Mouse (Mus musculus): ENCODE measurements at regions not wholly inside any gene's neighbourhood (a gene's known extent, or its start where the extent isn't known, plus 50 kb on each side); places are given as distances from the start of the nearest gene placed in this dataset.

DNA sequence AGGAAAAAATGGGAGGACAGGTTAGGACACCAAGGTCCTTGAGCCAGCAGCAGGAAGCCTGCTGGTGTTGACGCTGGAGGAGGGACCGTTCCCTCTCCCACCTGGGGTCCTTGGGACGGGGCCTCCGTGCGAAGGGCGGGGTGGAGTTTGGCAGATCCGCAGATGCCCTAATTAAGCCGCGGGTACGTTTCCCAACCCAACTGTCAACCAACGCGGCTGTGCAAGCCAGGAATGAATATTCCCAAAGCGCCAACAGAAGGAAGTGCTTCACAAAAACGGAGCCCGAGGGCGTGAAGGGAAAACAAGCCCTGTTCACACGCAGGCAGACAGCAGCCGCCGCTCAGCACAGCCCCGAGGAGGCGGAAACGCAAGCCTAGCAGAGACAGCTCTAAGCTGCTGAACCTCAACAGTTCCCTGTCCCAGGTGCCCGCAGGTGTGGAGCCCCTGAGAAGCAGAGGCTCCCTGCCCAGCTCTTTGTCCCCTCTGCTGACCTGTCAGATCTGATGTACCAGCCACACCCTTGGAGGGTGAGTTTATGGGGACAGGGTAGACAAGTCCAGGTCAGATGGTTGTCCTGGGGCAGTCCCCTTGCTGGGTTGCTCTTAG is 136.1 kb upstream of the Gli2 start:
- no peak for DNase-seq (ENCODE audit: low spot score)

DNA sequence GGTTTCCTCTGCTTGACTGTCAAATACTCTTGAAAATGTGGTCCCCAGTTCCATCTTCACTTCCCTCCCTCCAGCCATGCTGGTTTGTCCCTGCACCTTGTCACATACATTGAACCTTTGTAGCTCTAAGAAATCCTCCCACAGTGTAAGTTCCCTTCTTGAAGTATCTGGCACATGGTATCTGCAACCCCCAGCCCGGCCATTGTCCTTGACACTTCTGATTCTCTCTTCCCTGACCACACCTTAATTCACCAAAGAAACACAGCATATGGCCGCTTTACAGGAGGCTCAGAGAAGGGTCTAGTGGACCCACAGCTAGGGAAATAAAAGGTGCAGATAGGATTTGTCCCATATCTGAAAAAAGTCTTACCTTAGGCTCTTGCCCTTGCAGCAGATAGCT is 133.9 kb upstream of the Gli2 start:
- no peak for DNase-seq (ENCODE audit: low spot score)

DNA sequence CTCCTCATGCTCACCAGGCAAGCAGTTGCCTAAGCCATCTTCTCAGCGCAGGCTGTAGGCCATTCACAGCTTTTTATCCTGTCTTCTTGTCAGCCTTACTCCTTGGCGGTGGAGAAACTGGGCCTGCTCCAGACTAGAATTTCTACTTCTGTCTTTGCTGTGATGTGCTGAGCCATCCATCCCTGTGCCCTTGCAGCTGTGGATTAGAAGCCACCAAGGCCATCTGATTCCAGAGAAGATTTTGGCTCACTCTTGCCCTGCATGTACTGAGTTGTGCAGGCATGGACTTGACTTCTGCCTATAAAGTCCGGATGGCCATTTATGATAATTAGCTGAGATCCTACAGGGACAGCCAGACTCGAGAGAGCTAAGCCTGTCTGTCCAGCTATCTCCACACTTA is 133.4 kb upstream of the Gli2 start:
- DNase-seq (ENCODE audit: low spot score): no peak

DNA sequence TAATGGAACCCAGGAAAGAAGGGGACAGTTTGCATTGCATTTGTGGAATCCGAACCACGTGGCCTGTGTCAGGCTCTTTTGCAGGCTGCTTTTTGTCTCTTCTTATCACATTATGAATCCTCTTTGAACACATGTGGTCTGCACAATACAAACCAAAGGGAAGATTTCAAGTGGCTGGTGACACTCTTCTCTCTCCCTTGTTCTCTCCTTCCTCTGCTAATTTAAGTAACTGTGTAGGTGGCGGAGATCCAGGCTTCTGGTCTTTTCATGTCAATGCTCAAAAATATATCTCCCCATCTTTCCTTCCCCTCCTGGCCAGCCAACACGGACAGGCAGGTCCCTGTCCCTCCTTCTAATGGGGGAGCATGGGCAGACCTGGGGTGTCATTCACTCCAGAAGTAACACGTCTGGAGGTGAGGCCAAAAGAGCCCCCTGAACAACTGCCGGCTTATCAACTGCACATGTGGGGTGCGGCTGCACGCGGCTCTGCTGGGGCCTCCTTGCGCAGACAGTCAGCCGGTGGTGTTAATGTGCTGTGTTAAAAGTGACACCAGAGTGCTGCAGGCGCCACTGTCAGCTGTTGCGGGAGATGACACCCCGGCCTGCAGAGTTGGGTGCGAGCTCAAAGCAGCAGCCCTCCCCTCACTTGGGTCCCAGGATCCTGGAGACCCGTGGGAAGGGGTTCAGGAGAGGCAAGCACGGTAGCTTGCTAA is 130.3 kb upstream of the Gli2 start:
- DNase-seq (ENCODE audit: low spot score): no peak

DNA sequence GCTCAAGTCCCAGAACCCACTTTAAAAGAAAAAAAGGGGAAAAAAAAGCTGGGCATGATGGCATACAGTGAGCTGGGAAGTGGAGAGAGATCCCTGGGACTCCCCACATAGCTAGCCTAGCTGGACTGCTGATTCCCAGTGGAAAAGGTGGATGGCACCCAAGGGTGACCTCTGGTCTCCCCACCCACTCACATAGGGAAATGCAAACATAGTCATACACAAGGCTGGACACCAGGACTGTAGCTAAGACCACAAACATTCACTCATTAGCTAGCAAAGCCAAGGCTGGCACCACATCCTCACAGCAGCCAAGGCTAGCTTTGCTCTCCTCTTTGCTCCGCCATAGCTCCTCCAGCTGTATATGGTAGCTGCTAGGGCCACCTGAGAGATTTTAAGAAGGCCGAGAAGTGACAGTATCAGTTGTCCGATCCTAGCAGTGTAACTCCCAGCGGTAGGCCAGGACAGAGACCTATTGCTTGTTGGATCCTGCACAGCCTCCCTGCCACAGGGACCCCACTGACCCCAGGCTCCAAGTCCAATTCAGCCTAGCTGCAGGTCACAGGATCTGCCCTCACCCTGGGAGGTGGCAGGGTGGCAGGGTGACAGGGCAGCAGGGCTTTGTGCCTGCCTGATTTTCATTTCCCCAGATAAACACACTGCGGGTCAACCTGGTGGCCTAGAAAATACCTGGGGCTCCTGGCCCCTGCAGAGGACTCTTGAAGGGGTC is 119.8 kb upstream of the Gli2 start:
- no peak for DNase-seq (ENCODE audit: low spot score)

DNA sequence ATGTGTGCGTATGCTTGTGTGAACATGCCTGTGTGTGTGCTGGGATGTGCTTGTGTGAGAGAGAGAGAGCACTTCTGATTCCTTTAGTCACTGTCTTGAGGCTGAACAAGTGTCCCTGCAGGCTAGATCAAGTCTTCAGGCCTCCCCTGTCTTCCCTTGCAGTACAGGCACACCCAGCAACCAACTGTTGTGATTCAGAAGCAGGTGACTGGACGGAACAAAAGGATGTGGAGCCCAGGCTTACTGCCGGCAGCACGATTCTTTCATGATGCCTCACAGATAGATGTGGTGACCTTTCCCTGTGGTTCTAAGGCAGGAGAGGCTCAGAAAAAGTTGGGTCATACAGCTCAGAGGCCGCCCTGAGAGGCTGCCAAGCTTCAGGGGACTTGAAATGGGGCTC is 114.0 kb upstream of the Gli2 start:
- DNase-seq (ENCODE audit: low spot score): no peak

DNA sequence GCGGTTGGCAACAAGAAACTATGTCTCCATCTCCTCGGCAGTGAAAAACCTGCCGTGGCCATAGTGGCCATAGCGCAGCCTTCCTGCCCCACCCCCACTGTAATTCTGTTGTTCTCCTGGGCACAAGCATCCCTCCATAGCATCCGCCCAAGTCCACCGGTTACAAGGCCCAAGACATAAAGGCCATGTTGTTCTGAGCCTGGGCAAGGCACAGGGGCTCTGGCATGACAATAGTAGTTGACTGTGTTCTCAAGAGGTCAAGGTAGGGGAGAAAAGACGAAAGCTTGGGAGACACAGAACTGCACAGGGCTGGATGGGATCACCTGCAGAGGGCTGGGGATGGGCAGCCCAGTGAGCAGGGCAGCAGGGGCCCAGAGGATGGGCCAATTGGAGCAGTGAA is 112.9 kb upstream of the Gli2 start:
- no peak for DNase-seq (ENCODE audit: low spot score)

DNA sequence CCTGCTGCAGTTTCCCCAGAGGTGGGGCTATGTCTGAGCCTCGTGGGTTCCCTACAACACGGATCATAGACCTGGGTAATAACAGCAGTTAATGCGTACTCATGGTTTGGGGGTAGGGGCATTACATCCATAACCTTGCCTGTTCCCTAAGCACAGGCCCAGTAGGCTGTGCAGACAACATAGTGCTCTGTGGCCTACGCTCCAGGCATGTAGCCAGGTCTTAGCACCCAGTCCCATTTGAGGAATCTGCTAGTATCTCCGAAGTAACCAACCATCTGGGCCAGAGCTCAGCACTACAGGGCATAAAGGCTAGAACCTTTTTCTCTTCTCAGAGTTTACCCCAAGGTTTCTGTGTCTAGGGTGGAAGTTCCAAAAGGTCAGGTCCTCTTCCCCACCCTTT is 111.4 kb upstream of the Gli2 start:
- no peak for DNase-seq (ENCODE audit: low spot score)

DNA sequence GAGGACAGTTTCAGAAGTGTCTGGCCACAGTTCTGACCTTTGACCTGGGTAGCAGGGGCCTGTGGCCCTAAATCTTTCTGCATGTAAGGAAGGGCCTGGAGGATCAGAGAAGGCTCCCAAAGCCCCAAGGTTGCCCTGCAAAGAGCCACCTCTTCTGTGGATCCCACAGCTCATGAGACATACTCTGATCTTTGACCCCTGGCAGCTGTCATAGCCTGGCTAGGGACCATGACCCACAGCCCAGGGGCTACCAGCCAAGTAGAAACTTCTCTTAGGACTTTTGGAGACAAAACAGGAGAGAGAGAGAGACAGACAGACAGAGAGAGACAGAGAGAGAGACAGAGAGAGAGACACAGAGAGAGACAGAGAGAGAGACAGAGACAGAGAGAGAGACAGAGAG is 110.4 kb upstream of the Gli2 start:
- no peak for DNase-seq (ENCODE audit: low spot score)

DNA sequence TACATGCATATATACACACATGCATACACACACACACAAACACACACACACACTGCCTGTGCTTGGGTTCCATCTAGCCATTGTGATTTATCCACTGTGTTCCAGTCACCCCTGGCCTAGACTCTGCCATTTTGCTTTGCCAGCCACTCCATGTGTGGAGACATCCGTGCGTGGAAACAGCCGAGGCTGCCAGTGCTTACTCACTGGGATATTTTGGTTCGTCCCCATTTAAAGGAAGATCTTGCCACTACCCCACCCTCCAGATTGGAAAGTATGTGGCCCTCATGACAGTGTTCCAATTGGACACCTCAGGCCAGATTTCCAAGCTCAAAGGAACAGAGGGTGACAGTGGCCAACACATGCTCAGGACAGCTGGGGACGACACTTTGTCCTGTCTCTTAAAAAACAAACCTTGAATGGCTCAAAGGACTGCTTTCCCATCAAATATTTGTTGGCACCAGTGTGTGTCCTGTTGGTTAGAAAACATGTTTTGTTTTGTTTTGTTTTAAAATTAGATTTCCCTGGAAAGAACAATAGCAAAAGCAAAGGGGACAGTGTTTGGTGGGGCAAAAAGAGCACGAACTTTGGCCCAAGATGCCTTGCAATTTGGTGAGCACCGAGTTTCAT is 109.8 kb upstream of the Gli2 start:
- no peak for DNase-seq (ENCODE audit: low spot score)

DNA sequence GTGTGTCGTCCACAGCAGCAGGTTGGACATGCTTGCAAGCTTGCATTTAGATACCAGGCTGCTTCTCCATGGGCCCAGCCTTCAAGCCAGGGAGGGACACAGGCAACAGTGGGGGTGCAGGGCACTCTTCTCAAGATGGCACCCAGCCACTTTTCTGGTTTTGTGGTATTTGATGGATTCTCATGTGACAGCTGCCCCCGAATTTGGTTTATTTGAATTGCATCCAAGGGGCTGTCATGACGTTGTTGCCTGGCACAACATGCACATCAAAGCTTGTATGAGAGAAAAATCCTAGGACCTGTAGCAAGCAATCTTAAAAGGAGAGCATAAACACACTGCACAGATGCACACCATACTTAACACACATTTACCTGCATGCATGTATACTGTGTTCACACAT is 108.3 kb upstream of the Gli2 start:
- no peak for DNase-seq (ENCODE audit: low spot score)

DNA sequence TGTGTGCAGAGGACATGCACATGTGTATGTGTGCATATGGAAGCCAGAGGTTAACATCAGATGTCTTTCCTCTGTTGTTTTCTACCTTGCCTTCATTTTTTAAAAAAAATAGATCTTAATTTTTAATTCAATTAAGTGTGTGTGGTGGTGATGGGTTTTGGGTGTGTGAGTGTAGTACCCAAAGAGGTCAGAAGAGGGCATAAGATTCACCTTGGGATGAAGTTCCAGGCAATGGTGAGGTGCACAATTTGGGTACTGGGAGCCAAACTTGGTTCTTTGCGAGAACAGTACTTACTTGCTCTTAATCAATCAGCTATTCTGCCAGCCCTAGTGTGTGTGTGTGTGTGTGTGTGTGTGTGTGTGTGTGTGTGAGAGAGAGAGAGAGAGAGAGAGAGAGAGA is 106.9 kb upstream of the Gli2 start:
- no peak for DNase-seq (ENCODE audit: low spot score)

DNA sequence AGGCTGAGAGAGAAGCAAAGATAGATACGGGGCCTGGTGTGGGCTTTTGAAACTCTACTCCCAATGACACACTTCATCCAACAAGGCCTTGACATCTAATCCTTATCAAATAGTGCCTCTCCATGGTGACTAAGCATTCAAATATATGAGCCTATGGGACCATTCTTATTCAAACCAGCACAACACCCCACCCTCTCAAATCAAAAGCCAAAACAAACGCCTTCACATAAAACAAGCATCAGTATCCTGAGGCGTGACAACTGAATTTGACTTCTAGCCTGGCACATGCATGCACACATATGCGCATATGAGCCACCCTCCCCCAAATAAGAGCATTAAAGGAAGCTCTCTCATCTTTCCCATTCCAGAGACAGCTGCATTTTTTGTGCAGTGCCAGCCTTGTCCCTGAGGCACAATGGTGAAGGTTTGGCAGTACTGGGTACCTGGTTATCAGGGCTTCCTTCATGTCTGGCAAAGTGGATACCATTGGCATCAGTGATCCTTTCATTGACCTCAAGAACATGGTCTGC is 103.8 kb upstream of the Gli2 start:
- no peak for DNase-seq (ENCODE audit: low spot score)

DNA sequence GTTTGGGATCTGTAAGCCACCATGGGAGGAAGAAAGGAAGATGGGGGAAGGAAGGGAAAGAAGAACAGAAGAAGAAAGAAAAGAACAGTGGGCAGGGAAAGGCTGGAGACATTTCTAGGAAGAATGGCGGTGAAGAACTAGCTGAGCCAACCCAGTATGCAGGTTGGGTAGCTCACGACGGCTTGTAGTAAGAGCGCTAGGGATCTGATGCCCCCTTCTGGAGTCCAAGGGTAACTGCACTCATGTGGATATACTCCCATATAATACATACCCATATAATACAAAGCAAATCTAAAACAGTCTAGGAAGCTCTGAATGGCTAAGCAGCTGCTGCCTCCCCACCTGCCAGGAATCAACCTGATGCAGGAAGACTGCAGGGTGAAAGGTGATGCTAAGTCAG is 100.2 kb upstream of the Gli2 start:
- no peak for DNase-seq (ENCODE audit: low spot score)

DNA sequence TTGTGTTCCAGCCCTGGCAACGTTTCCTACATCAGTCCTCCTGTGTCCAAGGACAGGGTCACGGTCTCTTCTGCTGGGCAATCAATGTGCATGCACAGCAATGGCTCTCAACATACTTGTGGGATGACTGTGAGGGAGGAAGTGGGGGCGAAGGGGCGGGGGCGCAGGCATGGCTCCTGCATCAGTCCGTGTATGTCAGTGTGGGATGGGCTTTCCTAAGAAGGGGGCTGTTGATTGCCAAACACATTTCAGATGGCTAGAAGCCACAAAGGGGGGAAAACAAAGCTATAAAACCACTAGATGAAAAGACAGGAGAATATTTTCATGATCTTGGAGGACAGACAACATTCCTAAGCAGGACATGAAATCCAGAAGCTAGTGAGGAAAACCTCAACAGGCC is 99.4 kb upstream of the Gli2 start:
- DNase-seq (ENCODE audit: low spot score): no peak

DNA sequence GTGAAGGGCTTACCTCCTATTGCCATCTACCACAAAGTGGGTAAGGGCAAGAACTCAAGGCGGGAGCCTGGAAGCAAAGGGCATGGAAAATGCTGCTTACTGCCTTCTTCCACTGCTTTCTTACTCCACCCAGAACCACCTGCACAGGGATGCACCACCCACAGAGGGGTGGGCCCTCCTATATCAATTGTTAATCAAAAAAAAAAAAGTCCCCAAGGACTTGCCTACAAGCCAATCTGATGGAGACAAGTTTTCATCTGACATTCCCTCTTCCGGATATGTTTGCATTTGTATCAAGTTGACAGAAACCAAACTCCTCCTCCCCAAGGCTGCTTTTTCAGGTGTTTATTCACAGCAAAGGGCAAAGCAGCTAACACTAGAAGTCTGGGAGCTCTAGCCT is 94.1 kb upstream of the Gli2 start:
- DNase-seq (ENCODE audit: low spot score): no peak

DNA sequence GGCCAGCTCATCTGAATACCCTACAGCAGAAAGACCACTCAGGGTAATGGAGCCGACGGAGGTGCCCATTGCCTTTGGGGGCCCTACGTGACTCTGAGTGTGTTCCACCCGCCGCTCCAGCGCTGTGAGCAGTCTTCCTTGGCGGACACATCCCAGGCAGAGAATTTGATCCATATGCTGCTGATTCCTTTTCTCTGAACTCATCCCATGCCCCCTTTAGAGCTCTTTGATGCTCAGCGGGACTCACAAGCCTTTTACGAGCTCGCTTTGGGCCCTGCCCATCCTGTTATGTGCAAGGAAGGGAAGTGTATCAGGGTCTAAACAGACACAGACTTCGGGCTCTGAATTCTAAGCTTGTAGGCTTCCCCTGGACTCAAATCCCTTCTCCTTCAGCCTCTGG is 90.4 kb upstream of the Gli2 start:
- no peak for DNase-seq (ENCODE audit: low spot score)

DNA sequence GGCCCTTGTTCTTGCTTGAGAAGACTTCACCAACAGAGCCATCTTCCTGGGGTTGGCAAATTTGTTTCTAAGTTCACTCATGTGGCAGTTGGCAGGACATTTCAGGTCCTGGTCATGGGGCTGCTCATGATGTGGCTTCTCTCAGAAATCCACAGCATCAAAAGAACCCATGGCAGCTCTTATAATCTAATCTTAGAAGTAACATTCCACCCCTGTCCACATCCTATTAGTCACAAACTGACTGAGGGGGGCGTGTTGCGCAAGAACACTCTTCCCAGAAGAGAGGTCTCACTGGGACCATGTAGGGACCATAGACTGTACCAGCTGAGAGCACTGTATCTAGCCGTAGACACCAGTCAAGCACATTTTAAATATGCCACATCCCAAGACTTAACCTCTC is 75.6 kb upstream of the Gli2 start:
- DNase-seq (ENCODE audit: low spot score): no peak

DNA sequence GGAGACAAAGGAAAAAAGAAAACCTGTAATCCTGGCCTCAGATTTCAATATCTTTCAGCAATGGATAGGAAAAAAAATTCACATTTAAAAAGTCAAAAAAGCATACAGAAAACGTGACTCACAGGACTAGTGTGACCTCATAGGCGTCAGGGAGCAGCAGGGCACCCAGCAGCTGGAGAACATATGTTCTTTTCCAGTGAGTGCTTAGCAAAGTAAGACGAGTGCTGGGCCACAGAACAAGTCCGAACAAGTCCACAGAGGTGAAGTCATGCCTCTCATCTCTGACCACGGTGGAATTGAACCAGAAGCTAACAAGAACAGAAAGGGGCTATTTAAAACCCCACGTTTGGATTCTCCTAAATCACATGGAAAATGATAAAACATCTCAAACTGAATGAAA is 72.1 kb upstream of the Gli2 start:
- no peak for DNase-seq (ENCODE audit: low spot score)

DNA sequence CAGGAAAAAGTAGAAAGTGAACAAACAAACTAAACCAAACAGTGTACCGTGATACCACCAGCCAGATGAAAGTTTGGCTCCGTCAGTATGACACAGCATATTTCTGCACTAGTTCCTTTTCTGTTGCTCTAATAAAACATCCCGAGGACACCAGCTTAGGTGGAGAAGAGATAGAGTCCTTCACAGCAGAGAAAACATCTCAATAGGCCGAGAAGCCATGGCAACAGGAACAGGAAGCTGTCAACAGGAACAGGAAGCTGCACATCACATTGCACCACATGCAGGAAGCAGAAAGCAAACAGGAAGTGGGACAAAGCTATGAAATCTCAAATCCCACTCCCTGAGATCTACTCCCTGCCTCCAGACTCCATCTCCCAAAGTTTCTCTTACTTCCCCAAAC is 71.4 kb upstream of the Gli2 start:
- DNase-seq (ENCODE audit: low spot score): no peak

DNA sequence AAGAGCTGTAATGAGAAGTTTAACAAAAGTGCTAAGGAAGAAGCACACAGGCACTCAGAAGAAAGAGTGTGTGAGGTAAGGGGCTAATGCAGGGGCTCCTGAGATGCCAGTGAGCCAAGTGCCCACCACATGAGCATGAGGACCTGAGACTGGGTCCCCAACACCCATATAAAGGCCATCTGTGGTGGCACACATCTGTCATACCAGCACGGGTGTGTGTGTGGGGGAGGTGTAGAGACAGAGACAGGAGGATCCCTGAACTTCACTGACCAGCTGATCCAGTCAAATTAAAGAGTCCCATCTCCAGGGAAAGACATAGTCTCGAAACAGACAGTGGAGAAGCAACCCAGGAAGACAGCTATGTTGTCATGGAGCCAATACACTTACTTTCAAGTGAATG is 70.6 kb upstream of the Gli2 start:
- DNase-seq (ENCODE audit: low spot score): no peak

DNA sequence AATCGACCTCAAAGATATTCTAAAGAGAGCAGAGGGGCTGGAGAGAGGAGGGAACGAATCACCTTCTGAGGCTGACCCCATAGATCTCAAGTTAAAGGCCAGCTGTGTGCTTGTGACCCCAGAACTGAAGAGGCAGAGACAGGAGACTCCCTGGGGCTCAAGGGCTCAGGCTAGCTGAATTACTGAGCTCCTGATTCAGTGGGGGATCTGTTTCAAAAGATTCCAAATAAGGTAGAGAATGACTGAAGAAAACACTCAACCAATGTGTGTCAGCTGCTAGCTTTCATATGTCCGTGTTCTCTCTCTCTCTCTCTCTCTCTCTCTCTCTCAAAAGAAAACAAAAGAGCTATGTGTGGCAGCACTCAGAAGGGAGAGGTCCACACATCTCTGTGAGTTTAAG is 70.0 kb upstream of the Gli2 start:
- no peak for DNase-seq (ENCODE audit: low spot score)

DNA sequence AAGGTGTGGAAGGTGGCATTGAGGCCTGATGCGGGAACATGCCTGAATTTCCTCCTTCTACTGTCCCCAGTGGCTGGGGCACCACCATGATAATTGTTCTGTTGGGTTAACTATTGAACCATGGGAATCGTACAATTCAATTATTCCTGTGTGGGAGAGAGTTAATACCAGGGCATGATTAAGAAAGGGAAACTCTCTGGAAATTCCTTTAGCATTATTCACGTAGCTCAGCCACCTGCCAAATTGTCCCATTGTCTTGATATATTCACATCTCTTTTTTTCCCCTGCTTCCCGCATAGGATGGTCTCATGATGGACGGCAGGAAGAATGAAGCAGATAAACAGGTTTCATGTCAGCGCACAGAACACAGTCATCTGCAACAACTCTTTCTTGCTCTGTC is 69.6 kb upstream of the Gli2 start:
- DNase-seq (ENCODE audit: low spot score): no peak

All from ovary, postnatal 14 days (tissue).